Mouse (Mus musculus) lung, embryonic 16.5 days (tissue): Measurements from ENCODE around the gene Mef2d. TPM values are rescaled to one million over a fixed set of nuclear protein-coding genes. Genes with fewer than 3 reads are reported as not detected.

Experiments
- ATAC-seq: fragments of 200-750 bp; cut with Nextera tagmentation; 2 replicates; pipeline ENCODE4 v1.8.0; 2017; ENCODE audit warnings: low read depth, mild to moderate bottlenecking, moderate library complexity
- H3K27ac ChIP-seq: fragments of 300-500 bp; sonication (generic); 2 replicates; pipeline ENCODE4 v1.5.1; 2014; ENCODE audit warnings: mild to moderate bottlenecking, control low read depth, low read length
- H3K27me3 ChIP-seq: fragments of 300-500 bp; sonication (generic); 2 replicates; pipeline ENCODE4 v1.6.1; 2014; ENCODE audit warnings: low read depth, low read length, mixed read lengths; ENCODE audit not compliant: control insufficient read depth, insufficient read depth
- H3K36me3 ChIP-seq: fragments of 300-500 bp; sonication (generic); 2 replicates; pipeline ENCODE4 v1.6.1; 2014; ENCODE audit warnings: low read length; ENCODE audit not compliant: control insufficient read depth, insufficient read depth
- H3K4me1 ChIP-seq: fragments of 300-500 bp; sonication (generic); replicated peaks from 2 replicates; pipeline ENCODE4 v1.6.1; 2014; ENCODE audit warnings: low read length, mixed read lengths; ENCODE audit not compliant: control insufficient read depth, insufficient read depth
- H3K4me2 ChIP-seq: fragments of 300-500 bp; sonication (generic); 2 replicates; pipeline ENCODE4 v1.6.1; 2014; ENCODE audit warnings: low read depth, low read length, control low read depth
- H3K4me3 ChIP-seq: fragments of 300-500 bp; sonication (generic); 2 replicates; pipeline ENCODE4 v1.5.1; 2014; ENCODE audit warnings: mild to moderate bottlenecking, low read length, control low read depth
- H3K9ac ChIP-seq: fragments of 300-500 bp; sonication (generic); 2 replicates; pipeline ENCODE4 v1.6.1; 2014; ENCODE audit warnings: low read length, control low read depth
- H3K9me3 ChIP-seq: fragments of 300-500 bp; sonication (generic); 2 replicates; pipeline ENCODE4 v1.6.1; 2016; ENCODE audit warnings: low read length; ENCODE audit not compliant: control insufficient read depth
- WGBS: fragments of 180-500 bp; shearing (Covaris S2); extraction: QIAGEN DNeasy Blood & Tissue Kit; methylation state at CpG from one replicate; pipeline ENCODE4 v1.1.7; 2014; 5-methylcytosine and 5-hydroxymethylcytosine counted together
- polyA plus RNA-seq: library from polyadenylated mRNA; unstranded; fragments of >200 nt; fragmentation: Nextera tagmentation; extraction: Ambion mirVana; gene quantifications from 2 replicates; pipeline ENCODE4 v1.2.1, GENCODE M21; 2015

The Mef2d gene
- polyA plus RNA-seq, result 19.9 and 22.9 TPM in 2 replicates

- Histone ChIP-seq H3K27me3 (no peaks in the 10 kb centered on the region), H3K36me3 (no peaks in the 10 kb centered on the region), H3K9ac (peak within 1 kb of the TSS; percentile 90), H3K4me3 (peak within 1 kb of the TSS; percentile 88), H3K4me2 (peak within 1 kb of the TSS; percentile 92), H3K4me1 (peaks cover 66% of the 10 kb centered on the region), H3K27ac (peak within 1 kb of the TSS; percentile 99), H3K9me3 (no peaks in the 10 kb centered on the region)
- WGBS, result under 1% methylated on average over 48 of the region's 52 CpGs
- ATAC-seq, result peak; percentile 87
Observed at GRCm38 (mm10) chr3:88141787-88142523, at the start of gene Mef2d. Gene Mef2d, plus strand, starts transcription at chr3:88142372.

GRCm38 (mm10) chr3:88094126-88094525 lies 48.0 kb upstream of the Mef2d start:
- H3K4me2 ChIP-seq, result no peak overlapping the region
- H3K4me3 ChIP-seq, result no peak overlapping the region
- peaks cover 62% of the 10 kb centered on the region for H3K36me3 ChIP-seq
- H3K4me1 ChIP-seq, result no peaks in the 10 kb centered on the region
- no peaks in the 10 kb centered on the region for H3K9me3 ChIP-seq
- H3K9ac ChIP-seq, result no peak overlapping the region
- WGBS, result 84% methylated on average over 5 of the region's 5 CpGs
- no peak overlapping the region for H3K27ac ChIP-seq
- no peaks in the 10 kb centered on the region for H3K27me3 ChIP-seq
- no peak for ATAC-seq

- 64% methylated on average over 6 of the region's 6 CpGs for WGBS
- no peaks in the 10 kb centered on the region for H3K27me3 ChIP-seq
- no peak overlapping the region for H3K9ac ChIP-seq
- no peak overlapping the region for H3K4me3 ChIP-seq
- no peak overlapping the region for H3K27ac ChIP-seq
- H3K4me2 ChIP-seq, result no peak overlapping the region
- H3K36me3 ChIP-seq, result peaks cover 60% of the 10 kb centered on the region
- no peaks in the 10 kb centered on the region for H3K4me1 ChIP-seq
- H3K9me3 ChIP-seq, result no peaks in the 10 kb centered on the region
- ATAC-seq, result no peak
Observed at GRCm38 (mm10) chr3:88097666-88098065, 44.5 kb upstream of the Mef2d start.

GRCm38 (mm10) chr3:88100251-88100650 lies 41.9 kb upstream of the Mef2d start:
- ATAC-seq, result no peak
- no peaks in the 10 kb centered on the region for H3K4me1 ChIP-seq
- no peak overlapping the region for H3K4me3 ChIP-seq
- WGBS, result 55% methylated on average over 3 of the region's 3 CpGs
- H3K9ac ChIP-seq, result no peak overlapping the region
- no peaks in the 10 kb centered on the region for H3K9me3 ChIP-seq
- H3K27me3 ChIP-seq, result no peaks in the 10 kb centered on the region
- H3K36me3 ChIP-seq, result peaks cover 56% of the 10 kb centered on the region
- no peak overlapping the region for H3K27ac ChIP-seq
- no peak overlapping the region for H3K4me2 ChIP-seq

- Histone ChIP-seq H3K4me2 (no peak overlapping the region), H3K4me1 (no peaks in the 10 kb centered on the region), H3K4me3 (no peak overlapping the region), H3K36me3 (peaks cover 61% of the 10 kb centered on the region), H3K27me3 (no peaks in the 10 kb centered on the region), H3K9ac (no peak overlapping the region), H3K27ac (no peak overlapping the region), H3K9me3 (no peaks in the 10 kb centered on the region)
- ATAC-seq, result no peak
- 92% methylated on average over 7 of the region's 7 CpGs for WGBS
Observed at GRCm38 (mm10) chr3:88101736-88102135, 40.4 kb upstream of the Mef2d start.

GRCm38 (mm10) chr3:88102196-88102595 lies 40.0 kb upstream of the Mef2d start:
- Histone ChIP-seq H3K4me1 (no peaks in the 10 kb centered on the region), H3K4me2 (no peak overlapping the region), H3K36me3 (peaks cover 56% of the 10 kb centered on the region), H3K9me3 (no peaks in the 10 kb centered on the region), H3K4me3 (no peak overlapping the region), H3K27me3 (no peaks in the 10 kb centered on the region), H3K27ac (peak overlapping the region; percentile 51; the same call in 1 of the 2 replicates), H3K9ac (no peak overlapping the region)
- ATAC-seq, result 0 out of 2 replicates have a peak, but pooled peaks have one; percentile 41
- 75% methylated on average over 6 of the region's 6 CpGs for WGBS

GRCm38 (mm10) chr3:88102611-88103010 lies 39.6 kb upstream of the Mef2d start:
- 65% methylated on average over 6 of the region's 6 CpGs for WGBS

GRCm38 (mm10) chr3:88106126-88106525 lies 36.0 kb upstream of the Mef2d start:
- Histone ChIP-seq H3K9ac (no peak overlapping the region), H3K4me2 (no peak overlapping the region), H3K9me3 (no peaks in the 10 kb centered on the region), H3K4me3 (no peak overlapping the region), H3K27ac (no peak overlapping the region), H3K27me3 (no peaks in the 10 kb centered on the region), H3K36me3 (peaks cover 46% of the 10 kb centered on the region), H3K4me1 (no peaks in the 10 kb centered on the region)
- ATAC-seq, result no peak
- 92% methylated on average over 4 of the region's 4 CpGs for WGBS

More at GRCm38 (mm10) chr3:88102611-88103010, 39.6 kb upstream of the Mef2d start:
- H3K9me3 ChIP-seq, result no peaks in the 10 kb centered on the region
- H3K27ac ChIP-seq, result peak overlapping the region; percentile 51; the same call in 1 of the 2 replicates
- no peak for ATAC-seq
- H3K9ac ChIP-seq, result no peak overlapping the region
- H3K4me1 ChIP-seq, result no peaks in the 10 kb centered on the region
- H3K4me2 ChIP-seq, result no peak overlapping the region
- no peaks in the 10 kb centered on the region for H3K27me3 ChIP-seq
- H3K4me3 ChIP-seq, result no peak overlapping the region
- peaks cover 55% of the 10 kb centered on the region for H3K36me3 ChIP-seq

- Histone ChIP-seq H3K4me1 (no peaks in the 10 kb centered on the region), H3K4me2 (no peak overlapping the region), H3K9me3 (no peaks in the 10 kb centered on the region), H3K27ac (no peak overlapping the region), H3K9ac (no peak overlapping the region), H3K36me3 (peaks cover 49% of the 10 kb centered on the region), H3K27me3 (no peaks in the 10 kb centered on the region), H3K4me3 (no peak overlapping the region)
- WGBS, result 92% methylated on average over 6 of the region's 6 CpGs
- 0 out of 2 replicates have a peak, but pooled peaks have one; percentile 4 for ATAC-seq
Observed at GRCm38 (mm10) chr3:88109126-88109525, 33.0 kb upstream of the Mef2d start.
